Mouse (Mus musculus): ENCODE data around the gene Vps13d. TPM values are rescaled to one million over a fixed set of nuclear protein-coding genes. Genes with fewer than 3 reads are reported as not detected.
A peak's percentile ranks its signal among the peaks of the same experiment; 100 is the strongest.

The Vps13d gene
- total RNA-seq, 2 experiments from 2014 or later: 59.2 to 70.4 TPM

GRCm38 (mm10) chr4:144993047-144993917 is 201.5 kb downstream of the Vps13d start:
- DNase-seq (ENCODE audit: low spot score in 2 of 2): no peak
- intact Hi-C loops (cut with DNase I): no loop called here

DNA sequence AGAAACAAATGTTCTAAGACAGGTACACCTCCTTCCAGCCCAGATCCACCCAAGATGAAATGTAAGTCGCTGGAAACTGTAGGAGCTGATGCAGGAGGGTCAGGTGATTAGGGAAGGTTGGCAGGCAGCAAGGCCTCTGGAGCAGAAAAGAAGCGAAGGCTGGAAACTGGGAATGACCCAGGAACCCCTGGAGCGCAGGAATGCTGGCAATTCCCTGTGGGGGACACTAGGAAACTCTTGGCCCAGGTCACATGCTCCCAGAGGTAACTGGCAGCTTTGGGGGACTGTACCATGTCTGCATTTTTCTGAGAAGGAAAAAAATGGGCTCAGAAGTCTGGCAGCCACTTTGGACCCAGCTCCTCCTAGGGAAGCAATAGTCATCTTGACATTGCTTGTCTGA is 202.4 kb downstream of the Vps13d start:
- intact Hi-C loops (cut with DNase I): no loop called here
- no peak for DNase-seq (ENCODE audit: low spot score in 2 of 2)

GRCm38 (mm10) chr4:144988443-144989206 is 206.2 kb downstream of the Vps13d start:
- no peak for DNase-seq (ENCODE audit: low spot score in 2 of 2)
- intact Hi-C loops (cut with DNase I): no loop called here

DNA sequence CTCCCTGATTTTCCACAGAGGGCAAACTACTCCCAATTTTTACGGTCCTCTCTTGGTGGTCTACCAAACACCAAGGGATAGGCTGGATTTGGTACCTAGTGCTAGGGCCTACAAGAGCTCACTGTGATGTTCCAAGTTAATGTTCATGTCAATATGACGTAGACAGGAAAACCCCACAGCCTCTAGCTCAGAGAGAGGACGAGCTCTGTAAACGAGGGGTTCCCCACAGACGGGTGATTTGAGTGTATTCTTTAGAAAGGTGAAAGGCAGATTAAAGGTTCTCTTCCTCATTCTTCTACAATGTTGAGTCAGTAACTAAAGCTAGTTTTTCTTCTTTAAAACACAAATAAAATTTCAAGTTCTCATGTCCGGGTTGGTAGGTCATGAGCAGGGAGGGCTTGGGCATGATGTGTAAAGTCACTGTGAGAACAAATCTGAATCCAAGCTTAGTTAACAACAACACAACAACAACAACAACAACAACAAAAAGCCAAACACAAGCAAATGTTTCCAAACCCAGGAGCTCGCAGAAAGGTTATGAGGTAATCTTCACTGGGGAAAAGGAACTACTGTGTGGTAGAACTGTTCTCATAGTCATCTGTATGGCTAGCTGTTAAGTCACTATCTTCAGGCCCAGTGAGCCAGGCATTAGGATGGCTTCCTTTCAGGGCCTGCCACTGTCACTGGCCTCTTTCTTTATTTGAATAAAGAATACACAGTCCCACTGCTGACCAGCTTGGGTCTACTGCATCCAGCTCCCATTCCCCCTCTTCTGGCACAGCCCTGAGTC is 208.6 kb downstream of the Vps13d start:
- no peak for DNase-seq (ENCODE audit: low spot score in 2 of 2)
- intact Hi-C loops (cut with DNase I): no loop called here

DNA sequence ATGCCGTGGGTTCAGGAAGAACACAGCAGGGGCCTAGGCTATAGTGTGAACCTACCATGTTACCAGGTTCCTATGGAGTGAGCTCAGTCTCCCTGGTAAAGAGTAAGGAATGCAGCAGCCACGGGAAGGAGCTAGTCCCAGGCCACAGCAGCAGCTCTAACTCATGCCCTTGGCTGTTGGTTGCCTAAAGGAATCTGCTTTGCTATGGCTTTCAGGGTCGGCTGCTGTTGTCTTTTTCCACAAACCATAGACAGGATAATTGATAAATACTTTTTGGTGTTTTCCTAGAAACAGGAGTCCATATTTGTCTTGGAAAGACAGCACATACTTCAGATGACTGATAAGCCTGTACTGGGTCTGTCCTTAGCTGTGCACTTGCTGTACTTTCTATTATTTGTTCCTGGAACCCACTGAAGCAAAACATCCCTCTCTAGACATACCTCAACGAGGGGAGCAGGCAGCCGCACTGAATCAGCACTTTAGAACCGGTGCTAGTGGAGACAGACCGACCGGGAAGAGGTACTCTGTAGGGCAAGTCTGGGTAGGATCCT is 210.9 kb downstream of the Vps13d start:
- intact Hi-C loops (cut with DNase I): no loop called here
- DNase-seq (ENCODE audit: low spot score in 2 of 2): no peak

DNA sequence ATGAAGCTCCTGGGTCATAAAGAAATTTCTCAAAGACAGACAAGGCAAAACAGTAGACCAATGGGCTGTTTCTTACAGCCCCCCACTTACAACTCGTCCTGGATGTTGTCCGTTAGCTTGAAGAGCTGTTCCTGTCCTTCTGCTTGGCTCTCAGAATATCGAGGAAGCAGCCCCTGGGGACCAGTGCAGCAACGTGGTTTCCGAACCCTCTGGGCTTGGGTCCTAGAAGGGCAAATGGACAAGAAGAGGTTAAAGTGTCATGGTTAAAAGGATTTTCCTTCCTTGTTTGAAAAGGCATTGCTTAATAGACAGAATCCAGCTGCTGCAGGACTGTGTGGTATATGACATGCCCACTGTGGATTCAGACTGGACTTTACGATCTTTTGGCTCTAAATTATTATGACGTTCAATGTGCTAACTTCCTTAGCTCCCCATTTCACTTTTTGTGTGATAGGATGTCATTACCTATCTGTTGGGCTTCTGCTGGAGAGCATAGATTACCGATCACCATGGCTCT is 211.5 kb downstream of the Vps13d start:
- DNase-seq (ENCODE audit: low spot score in 2 of 2): no peak
- intact Hi-C loops (cut with DNase I): no loop called here

- peak in 1 of 2 experiments; percentile 44 for DNase-seq (ENCODE audit: low spot score in 2 of 2)
- intact Hi-C loops (cut with DNase I): no loop called here
Measured at GRCm38 (mm10) chr4:144980811-144981551, 213.8 kb downstream of the Vps13d start.

DNA sequence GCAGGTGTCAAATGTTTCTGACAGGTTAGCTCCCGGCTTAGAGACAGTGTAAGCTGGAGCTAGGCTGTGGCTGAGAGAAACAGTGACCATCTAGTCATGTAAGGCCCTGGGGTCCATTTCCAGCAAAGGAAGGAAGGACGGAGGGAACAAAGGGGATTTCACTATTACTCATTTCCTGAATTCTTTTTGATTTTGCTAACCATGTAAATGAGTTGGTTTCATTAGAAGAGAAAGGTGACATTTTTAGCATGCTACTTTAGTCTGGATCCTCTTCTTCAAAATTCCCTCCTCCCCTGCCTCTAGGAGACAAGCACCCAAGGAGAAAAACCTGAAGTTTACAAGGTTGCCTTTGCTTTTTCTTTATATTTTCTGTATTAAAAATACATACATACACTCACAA is 214.7 kb downstream of the Vps13d start:
- DNase-seq (ENCODE audit: low spot score in 2 of 2): no peak
- intact Hi-C loops (cut with DNase I): no loop called here

DNA sequence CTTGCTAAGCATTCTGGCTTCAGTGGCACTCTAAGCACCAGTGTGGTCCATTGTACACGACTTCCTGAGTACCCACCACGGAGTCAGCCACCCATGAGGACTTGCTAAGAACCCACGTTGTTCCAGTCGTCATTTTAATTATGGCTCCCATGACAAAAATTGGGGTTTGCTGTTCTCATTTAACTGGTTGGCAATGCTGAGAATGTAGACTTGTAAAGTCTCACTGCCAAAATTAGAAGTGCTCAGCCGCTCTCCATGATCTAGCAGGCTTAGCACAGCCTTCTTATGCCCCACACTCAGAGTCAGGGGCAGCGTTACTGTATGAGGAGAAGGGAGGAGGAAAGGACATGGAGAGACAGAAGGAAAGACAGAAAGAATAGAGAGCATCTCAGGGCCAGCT is 216.8 kb downstream of the Vps13d start:
- no peak for DNase-seq (ENCODE audit: low spot score in 2 of 2)
- intact Hi-C loops (cut with DNase I): loop anchor here (5.0 kb wide), 1 partner anchor 86 kb away; the partner anchor contains the start of gene Dhrs3

- DNase-seq (ENCODE audit: low spot score in 2 of 2): no peak
- intact Hi-C loops (cut with DNase I): loop anchor here (5.0 kb wide), 1 partner anchor 85 kb away; the partner anchor contains the start of gene Dhrs3
Measured at GRCm38 (mm10) chr4:144977057-144977456, 217.7 kb downstream of the Vps13d start.

DNA sequence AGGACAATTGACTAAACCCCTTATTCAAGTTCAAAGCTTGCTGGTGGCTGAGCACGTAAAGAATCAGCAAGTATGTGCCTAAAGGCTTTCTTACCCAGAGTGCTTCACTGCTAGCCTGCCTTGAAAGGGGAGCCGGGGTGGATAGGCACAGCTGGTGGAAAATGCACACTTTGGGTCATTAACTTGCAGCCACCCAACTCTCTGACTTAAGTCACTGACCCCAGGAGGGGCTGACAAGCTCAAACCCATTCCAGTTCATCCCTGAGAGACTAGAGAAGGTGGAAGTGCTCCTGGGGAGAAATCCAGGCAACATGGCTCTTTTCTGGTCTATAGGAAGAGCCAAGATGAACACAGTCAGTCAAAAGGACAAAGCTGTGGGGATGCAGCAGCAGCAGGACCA is 219.3 kb downstream of the Vps13d start:
- intact Hi-C loops (cut with DNase I): loop anchor here (5.0 kb wide), 1 partner anchor 83 kb away; the partner anchor contains the start of gene Dhrs3
- no peak for DNase-seq (ENCODE audit: low spot score in 2 of 2)

DNA sequence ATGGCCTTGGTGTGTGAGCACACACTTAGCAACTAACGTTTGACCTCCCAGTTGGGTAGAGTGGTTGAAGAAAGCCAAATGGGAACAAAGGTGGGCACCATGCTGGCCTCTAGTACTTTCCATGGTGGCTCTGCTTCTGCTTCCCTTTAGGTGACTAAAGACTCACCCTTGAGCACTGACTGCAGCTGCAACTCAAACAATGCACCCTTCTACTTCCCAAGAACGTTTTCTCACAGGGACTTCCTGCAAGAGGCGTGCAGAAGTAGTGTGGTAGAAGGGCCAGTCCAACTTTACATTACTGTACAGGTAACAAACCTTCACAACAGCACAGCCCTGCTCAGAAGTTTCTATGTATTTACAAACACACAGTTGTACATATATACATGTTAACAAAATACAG is 220.3 kb downstream of the Vps13d start:
- intact Hi-C loops (cut with DNase I): no loop called here
- DNase-seq (ENCODE audit: low spot score in 2 of 2): no peak

DNA sequence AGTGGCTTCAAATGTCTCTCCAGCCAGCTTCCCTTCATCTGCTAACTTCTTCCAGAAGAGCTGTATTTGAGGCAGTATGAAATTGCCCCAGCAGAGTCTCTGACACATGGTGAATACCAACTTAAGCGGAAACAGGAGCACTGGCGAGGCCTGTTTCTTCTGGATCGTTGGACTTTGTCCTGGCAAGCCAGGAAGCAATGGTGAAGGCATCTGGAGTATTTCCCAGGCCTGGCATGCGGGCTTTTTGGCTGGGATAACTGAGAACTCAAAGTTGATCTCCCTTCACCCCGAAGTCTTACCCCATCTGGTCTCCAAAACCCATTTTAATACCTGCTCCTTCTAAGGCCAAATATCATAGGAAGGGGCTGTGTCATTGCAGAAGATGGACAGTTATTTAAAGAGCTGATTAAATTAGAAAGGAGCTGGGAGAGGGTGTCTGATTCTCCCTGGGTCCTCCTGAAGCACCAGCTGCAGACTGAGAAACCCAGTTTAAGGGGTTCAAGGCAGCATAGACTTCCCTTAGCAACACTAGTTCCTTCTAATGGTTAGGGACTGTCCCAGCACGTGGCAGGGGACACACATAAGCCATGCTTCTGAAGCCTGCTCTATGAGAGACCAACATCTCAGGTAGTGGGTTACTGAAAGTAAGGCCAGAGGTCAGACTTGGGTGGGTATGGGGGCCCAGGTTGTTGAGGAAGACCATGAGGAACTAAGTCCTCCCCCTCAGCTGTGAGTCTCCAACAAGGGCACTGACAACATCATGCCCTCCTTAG is 221.7 kb downstream of the Vps13d start:
- intact Hi-C loops (cut with DNase I): no loop called here
- DNase-seq (ENCODE audit: low spot score in 2 of 2): no peak

DNA sequence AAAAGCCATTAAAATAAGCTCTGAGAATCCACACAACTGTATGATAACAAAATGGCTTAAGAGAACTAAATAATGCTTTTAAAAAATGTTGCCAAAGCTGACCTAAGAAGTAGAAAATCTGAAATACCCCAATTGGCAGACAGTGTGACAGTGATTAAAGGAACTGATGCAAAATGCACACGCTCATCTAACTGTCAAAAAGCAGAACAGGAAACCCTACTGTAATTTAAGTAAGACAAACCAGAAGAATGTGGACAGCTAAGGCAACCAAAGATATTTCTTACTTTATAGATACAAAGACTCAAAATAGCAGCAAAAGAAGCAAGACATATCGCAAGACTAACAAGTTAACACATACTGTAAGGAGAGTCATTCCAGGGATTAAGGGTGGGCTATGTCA is 223.8 kb downstream of the Vps13d start:
- intact Hi-C loops (cut with DNase I): no loop called here
- DNase-seq (ENCODE audit: low spot score in 2 of 2): no peak

DNA sequence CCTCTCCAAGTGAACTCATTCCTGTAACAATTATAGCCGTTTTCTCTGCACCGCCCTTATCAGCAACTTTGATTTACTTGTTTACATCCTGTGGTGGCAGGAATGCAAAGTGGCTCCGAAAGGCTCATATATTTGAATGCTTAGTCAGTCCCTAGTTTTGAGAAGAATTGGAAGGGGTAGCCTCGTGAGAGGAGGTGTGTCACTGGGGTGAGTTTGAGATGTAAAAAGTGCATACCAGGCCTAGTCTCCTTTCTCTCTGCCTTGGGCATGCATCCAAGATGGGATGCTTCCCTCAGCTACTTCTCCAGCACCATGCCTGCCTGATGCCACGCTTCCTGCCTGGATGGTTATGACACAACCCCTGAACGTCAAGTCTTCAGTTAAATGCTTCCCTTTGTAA is 225.8 kb downstream of the Vps13d start:
- intact Hi-C loops (cut with DNase I): no loop called here

GRCm38 (mm10) chr4:144968371-144968770 is 226.4 kb downstream of the Vps13d start:
- intact Hi-C loops (cut with DNase I): no loop called here
- no peak for DNase-seq (ENCODE audit: low spot score in 2 of 2)

More for the DNA sequence above, 225.8 kb downstream of the Vps13d start:
- DNase-seq (ENCODE audit: low spot score in 2 of 2): no peak

- no peak for DNase-seq (ENCODE audit: low spot score in 2 of 2)
- intact Hi-C loops (cut with DNase I): no loop called here
Measured at GRCm38 (mm10) chr4:144965255-144965654, 229.6 kb downstream of the Vps13d start.

- DNase-seq (ENCODE audit: low spot score in 2 of 2): no peak
- intact Hi-C loops (cut with DNase I): no loop called here
Measured at GRCm38 (mm10) chr4:144961696-144962095, 233.1 kb downstream of the Vps13d start.

Data from left cerebral cortex, postnatal 36 days (tissue).